Mouse (Mus musculus) adipocyte (in vitro differentiated cells): ENCODE data around the gene Mitf.

Source experiments
- DNase-seq: peaks from one replicate; pipeline ENCODE4 v3.0.0-alpha.2; 2016; ENCODE audit warnings: low spot score

The Mitf gene

DNA sequence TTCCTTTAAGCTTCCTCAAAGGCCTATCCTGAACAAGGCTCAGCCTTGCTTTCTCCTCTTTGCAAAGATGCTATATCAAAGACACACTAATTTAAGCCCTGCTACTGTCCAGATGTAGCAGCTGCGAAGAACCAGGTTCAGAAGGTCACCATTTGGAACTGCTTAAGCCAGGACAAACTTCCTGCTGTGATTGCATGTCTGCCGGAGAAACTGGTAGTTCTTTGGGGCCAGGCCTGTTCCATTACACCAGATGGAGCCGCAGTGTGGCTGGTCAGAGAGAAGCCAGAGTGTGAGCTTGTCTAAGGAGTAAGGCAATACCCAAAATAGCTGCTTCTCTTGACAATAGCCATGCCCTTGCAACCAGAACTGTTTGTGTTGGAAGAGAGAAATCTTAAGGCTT, 75.1 kb downstream of the Mitf start:
- peak; percentile 29 for DNase-seq

DNA sequence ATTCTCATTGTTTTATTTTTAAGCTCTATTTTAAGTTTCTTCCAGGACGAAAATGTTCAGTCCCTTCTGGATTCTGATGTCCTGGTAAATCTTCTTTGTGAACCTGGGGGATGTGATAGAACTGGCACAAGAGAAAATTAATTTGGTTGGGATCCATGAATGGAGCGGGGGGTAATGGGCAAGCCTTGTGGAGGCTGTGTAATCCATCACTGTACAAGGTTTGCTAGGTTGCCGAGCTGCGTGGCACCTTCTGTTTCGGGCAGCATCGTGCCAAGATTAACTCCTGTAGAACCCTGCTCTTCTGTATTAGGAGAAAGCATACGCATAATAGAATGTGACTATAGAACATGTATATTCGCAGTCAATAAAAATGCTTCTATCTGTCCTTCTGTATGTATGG, 76.1 kb downstream of the Mitf start:
- no peak for DNase-seq

DNA sequence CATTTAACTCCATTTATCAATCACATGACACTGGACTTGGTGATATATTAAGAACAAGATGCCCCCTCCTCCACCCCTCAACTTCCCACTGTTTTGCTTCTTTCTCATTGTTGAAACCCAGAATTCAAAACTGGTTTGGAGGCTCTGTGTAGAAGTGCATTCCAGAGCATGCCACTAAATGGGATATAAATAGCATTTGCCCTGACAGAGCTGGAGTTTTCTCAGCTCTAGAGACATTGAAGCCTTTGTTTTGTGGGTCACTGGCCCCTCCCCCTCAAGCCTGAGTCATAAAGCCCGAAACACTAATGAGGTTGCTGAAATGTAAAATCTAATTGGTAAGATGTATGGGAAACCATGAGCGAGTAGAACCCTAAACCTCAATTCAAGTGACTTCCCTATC, 76.6 kb downstream of the Mitf start:
- DNase-seq: peak; percentile 49

DNA sequence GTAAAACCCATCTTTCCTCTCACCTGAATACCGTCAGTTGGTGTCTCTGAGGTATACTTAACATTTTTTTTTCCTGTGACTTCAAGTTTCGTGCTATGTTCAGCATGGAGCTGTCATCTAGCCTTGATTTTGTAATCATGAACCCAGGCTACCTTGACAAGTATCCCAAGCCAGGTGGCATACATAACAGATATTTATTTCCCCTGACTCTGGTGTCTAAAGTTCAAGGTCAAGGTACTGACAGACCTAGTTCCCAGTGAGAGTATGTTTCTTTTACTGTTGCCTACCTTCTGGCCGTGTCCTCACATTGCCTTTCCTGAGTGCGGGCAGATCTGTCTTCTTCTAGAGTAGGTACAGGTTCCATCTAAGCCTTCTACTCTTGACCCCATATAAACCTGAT, 78.1 kb downstream of the Mitf start:
- no peak for DNase-seq

DNA sequence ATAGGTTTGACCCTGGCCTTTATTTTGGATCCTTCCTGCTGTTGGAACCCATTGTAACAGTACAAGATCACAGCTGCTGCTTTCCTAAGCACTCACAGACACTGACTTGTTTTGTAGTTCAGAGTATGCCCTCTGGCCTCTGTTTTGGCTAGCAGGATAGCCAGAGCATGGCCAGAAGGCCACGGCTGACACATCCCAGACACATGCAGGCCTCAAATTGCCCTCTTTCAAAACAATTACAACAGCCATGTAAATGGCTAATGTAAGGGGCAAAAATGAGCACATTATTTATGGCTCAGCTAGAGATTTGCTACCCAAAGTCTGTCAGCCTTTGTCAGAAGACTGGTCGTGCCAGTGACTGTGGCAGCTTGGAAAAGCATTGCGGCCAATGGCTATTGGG, 78.8 kb downstream of the Mitf start:
- peak; percentile 40 for DNase-seq

DNA sequence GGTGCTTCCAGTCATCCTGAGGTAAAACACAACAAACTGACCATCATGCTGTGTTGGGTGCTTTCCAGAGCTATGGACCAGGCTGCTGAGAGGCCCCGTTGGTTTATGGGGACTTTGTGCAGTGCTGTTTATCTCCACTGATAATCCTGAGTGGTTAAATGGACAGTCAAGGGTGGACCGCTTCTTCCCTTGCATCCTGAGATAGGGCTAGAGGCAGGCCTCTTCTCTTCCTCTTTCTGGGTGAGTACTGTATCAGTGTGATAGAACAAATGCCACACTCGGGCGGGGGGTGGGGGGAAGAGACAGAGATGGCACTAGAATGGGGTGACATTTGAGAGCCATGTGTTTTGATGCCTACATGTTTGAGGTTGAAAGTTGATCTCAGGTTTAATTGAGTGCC, 81.0 kb downstream of the Mitf start:
- DNase-seq: no peak

DNA sequence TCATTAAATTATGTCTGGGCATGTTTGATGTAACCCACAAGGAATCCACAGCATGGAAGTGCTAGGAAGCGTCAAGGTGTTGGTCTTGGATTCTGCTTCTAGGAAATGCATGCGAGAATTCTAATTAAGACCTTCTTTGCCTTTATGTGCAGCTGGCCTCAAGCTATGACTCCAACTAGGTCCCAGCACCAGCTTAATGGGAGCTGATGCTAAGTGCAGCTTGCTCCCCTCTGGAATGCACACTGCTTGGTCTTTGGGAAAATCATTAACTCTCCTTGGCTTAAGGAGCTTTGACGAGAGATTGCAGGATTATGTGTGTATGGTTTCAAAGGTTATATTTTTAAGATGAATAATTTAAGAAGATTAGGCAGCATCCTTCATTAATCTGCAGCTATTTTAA, 81.7 kb downstream of the Mitf start:
- DNase-seq: no peak

DNA sequence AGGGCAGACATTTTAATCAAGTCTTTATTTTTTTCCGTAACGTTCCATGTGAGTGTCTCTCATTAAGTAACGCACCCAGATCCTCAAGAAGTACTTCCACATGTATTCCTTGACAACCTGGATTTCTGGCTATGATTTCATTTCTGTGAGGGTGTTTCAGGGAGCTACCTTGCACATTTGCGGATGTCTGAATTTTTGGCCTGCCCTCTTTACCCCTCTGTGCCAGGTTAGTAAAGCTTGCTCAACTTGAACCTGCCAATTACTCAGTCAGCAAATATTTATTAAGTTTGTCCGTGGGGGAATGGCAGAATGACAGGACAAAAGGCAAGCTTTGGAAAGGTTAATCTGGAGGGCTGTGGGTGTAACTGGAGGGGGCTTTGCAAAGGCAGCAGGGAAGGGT, 86.7 kb downstream of the Mitf start:
- DNase-seq: no peak

DNA sequence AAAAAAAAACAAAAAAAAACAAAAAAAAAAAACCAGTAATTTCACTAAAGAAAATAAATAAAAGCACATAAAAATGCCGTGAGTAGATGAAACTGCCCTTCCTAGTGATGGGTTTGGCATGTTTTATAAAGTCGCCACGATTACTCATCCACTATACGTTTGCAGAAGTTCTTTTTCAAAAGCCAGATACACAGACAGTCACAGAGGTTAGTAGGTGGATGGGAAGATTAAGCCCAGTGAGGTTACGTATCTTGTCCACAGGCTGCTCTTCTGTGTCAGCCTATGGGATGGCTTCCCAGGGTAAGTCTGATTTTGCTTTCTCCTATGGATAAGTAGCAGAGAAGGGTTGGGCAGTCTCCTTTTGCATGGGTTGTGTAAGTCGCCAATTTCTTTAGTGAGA, 90.3 kb downstream of the Mitf start:
- DNase-seq: no peak

DNA sequence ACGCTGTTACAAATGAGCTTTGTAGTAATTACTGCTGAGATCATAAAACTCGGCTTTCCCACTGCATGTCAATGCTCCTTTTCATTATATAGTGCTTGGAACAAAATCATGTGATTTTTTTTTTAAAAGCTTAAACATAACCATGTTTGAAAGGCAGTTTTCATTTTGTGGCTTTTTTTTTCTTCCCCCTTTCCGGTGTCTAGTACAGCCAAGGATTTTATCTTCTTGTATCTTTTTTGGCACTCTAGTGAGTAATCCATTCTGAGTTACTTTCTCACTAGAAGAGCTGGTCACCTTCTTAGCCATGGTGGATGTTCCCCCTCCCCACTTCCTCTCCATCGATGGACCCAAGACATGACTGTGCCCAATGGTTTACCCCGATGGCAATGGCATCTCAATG, 91.2 kb downstream of the Mitf start:
- DNase-seq: no peak

DNA sequence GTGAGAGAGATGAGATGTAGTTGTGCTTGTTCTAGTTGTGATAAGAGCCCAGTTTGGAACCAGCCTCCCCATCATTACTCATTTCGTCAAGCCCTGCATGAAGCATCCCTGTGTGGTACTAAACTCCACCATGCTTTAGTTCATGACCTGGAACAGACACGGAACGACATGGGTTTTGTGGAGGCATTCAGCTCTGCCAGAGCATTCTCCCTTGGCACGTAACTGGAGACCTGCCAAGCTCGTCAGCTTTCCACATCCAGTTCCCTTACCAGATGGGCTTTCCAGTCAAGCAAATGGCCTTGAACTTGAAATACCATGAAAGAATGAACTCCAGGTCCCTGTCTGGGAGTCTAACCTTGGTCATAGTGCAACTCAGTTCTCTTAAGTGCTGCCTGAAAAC, 94.7 kb downstream of the Mitf start:
- DNase-seq: no peak

DNA sequence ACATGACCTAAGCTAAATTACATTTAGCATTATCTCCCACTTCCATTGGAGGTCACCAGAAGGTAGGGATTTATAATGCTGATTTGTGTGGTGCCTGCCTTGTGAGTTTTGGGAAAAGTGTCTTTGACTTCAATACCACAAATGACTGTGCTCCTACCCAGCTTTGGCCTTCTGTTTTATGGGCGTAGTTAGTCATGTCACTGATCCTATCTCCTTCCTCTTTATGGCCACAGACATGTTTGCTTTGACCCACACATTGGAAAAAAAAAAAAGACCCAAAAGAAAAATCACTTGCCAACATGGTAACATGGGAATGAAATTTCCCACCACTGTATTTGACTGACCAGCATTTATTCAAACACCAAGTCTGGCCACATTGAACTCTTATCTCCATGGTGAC, 95.4 kb downstream of the Mitf start:
- no peak for DNase-seq

DNA sequence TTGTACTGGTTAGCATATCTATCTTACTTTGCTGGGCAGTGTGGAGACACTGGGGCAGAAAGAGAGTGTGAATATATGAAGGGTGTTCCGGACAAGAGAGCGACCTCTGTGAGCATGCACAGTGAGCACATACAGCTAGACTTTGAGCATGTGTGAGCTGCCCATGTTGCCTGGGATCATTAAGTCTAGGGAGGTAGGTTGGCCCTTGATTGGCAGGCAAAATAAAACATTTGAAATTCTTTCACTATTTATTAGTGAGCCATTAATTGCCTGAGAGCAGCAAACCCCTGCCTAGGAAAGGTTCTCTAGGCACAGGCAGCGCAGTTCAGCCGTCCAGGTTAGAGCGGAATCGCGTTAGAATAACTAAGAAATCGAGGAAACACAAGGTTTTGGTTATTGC, 107.9 kb downstream of the Mitf start:
- DNase-seq: no peak

DNA sequence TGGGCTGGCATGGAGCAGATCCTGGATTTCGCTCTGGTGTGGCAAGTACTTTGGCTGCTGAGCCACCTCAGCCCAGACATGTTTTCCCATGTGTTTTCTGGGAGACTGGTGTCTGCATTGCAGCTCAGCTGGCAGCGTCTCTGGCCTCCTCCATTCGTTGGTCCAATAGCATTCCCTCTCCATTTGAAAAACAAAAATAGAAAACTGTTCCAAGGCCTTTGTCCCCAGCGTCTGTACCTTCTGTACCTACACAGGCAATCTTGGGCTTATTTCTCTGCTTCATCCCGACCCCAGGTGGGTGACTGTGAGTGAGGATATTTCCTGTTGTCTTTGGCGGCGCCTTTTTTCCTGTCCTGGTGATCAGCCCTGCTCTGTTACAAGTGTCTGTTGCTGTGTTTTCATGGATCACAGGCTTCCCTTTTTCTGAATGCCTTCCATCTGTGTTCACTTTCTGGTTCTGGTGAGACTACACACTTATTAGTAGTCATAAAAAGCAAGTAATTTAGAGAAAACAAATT, 109.6 kb downstream of the Mitf start:
- DNase-seq: no peak

DNA sequence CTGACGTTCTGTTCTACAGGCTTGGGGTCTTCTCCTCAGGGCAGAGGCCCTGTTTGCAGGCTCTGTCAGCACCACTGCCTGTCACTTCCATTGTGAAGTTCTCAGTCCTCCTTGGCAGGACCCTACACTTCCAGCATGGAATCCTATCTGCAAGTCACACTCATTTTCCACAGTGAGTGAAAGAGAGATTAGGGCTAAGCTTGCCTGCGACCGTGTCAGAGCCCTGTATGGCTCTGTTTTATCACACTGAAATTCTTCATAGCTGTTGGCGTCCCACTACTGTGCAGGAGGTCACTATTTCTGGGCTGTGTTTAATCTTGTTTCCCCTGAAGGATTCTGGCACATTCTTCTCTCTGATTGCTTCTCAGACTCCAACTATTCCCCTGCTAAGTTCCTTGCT, 111.2 kb downstream of the Mitf start:
- peak; percentile 8 for DNase-seq

DNA sequence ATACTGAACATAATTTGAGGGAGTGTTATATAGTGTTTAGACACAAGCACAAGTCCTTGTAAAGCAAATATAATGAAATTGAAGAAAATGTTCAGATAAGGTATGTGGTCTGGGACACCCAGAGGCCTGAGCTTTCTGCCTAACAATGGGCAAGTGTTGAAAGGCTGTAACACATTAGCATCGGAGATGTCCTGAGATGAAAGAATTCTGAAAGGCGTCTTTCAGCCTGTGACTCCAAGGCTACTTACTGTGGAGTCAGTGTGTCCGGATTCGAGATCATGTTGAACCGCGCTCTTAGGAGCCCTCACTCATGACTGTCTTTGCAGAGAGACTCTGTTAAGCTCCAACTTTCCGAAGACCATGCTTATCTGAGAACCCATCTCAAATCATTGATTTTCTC, 111.6 kb downstream of the Mitf start:
- DNase-seq: no peak

DNA sequence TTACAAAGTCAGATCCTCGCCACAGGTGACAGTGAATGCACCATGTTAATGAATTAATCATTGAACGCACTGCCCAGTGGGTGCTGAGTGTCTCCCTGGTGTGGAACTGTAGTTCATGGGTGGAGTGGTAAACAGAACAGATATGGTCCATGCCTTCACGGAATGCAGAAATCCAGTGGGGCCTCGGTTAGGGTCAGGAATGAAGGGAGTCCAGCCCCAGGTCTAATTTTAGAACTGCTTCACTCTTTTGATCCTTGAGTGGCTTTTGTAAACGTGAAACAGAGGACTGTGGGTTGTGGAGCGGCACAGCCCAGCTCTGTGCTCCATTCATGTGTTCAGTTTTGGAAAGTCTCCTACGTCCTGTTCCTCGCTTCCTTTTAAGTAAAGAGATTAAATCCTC, 112.4 kb downstream of the Mitf start:
- DNase-seq: no peak

DNA sequence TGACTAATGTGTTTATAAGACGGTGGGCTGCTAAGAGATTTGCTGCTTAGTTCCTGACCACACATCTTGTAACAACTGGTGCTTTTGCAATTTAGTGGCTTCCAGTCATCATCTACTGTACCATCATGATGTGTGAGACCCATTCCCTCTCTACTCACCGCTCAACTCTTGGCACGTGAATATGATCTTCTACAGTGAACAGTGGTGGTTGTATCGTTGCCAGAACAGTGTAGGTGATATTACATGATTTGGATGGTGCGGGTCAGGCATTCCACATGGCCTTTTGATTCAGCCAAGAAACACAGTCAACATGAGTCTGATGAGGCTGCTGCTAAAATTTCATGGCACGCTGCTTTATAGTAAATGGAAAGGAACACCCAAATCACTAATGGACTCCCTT, 114.7 kb downstream of the Mitf start:
- no peak for DNase-seq

DNA sequence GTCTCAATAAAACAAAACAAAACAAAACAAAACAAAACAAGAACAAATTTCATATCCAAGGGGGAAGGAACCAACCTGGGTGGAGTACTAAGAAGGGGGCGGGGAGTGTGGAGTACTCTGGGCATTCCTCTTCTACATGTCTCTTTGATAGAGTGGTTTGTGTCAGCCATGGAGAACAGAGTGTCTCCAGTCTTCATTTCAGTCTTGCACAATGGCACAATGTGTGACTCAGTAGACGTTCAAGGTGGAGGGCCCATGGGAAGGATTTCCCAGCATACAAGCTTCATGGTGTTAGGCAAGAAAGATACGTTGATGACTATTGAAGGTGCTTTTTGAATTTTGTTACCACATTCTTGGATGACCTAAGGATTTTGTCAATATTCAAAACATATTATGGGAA, 117.4 kb downstream of the Mitf start:
- DNase-seq: peak; percentile 13

DNA sequence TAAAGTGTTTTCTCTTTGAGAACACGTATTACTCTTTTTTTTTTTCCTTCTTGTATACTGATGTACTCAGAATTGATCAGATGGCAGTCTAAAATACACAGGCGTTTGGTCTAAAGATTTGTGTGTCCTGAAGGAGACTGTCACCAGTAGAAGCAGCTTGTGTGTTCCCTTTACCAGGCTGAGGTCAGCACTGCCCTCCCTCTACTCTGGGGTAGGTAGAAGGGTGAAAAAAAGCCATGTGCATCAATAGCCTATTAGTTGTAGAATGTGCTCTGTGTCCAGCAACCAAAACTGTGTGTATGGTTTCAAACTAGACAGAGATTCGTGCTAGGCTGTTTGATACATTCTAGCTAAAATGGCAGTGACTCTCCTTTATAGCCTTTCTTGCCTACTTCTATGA, 122.2 kb downstream of the Mitf start:
- no peak for DNase-seq

DNA sequence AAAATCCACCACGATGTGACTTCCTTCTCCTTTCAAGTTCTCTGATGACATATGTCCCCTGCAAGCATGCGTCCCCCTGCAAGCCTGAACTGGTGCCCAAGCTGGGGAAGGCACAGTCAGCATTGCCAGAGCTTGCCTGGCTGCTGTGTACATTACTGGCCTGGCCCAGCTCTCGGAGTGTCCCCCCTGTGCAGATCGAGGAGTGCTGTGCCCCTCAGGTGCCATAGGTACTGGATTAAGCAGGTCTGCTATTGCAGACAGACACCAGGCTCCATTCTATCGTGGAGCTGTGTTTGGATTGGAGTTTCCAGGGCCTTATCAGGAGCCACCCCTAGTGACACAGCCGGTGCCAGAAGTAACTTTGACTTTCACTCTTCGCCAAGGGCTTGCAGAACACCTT, 122.6 kb downstream of the Mitf start:
- no peak for DNase-seq

DNA sequence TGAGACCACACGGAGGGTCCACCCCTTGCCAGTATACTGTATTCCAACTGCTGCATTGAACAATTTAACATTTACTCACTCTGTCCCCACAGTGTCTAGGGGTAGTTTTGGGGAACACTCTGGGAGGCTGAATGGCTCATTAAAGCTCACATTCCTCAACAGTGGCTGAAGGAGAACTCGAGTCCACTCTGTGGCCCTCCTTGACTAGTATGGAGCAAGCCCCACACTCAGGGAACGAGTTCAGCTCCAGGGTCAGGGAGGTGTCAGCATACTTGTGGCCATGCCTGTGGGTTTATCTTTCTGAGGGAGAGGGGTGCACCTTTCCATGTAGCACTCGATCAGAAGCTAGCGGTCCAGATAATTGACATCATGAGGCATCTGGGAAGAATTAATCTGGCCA, 130.3 kb downstream of the Mitf start:
- DNase-seq: no peak

DNA sequence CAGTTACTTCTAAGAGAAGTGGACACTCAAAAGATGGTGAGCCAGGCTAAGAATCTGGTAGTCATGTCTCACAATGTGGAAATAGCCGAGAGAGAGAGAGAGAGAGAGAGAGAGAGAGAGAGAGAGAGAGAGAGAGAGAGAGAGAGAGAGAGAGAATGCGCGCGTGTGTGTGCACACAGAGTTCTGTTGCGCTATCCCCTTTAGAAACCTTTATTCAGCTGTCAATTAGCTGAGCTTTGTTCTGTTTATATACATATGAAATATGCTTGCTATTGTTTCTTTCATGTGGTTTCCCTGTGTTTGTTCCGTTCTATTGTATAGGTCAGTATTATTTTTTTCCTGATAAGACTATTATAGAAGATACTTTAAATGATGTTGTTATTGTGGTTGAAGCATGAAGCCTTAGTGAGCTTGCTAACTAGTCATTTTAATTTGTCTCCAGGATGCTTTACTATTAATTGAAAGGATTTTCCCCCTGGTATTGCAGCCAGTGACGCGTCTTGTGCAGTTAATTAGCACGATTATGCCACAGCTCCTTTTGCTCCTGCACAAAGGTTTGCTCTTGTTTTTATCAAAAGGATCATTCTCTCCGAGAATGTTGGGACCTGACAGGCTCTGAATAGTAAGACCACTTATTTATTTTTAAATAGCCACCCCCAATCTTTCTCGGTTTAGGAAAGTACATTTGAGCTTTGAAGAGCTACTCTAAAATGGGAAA, 131.2 kb downstream of the Mitf start:
- DNase-seq: no peak

DNA sequence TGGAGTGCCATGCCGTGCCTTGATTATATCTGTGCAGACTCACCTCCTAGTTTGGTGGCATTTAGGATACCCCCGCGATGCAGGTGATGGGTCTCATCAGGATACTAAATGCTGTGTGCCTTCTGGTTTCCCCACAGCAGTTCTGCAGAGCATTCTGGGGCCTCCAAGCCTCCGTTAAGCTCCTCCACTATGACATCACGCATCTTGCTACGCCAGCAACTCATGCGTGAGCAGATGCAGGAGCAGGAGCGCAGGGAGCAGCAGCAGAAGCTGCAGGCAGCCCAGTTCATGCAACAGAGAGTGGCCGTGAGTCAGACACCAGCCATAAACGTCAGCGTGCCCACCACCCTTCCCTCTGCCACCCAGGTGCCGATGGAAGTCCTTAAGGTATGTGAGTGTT, 134.1 kb downstream of the Mitf start:
- DNase-seq: no peak
